Mouse (Mus musculus) regulatory T cell (primary cell): ENCODE data around the gene Nt5dc2.

Experiments
- in situ Hi-C: fragments of 300-600 bp; cut with MboI, MseI; formaldehyde crosslinking; loops from one replicate; pipeline ENCODE4 v1.15.1; 2025; ENCODE audit warnings: high pct_unique_total_duplicates

Nt5dc2 gene

GRCm38 (mm10) chr14:31134015-31135000 lies 3.5 kb downstream of the Nt5dc2 start:
- in situ Hi-C loops: no loop called here

GRCm38 (mm10) chr14:31135495-31136410 lies 4.9 kb downstream of the Nt5dc2 start:
- in situ Hi-C loops: no loop called here

- in situ Hi-C loops: no loop called here
These were observed 5.8 kb downstream of the Nt5dc2 start for GRCm38 (mm10) chr14:31136411-31137280.

GRCm38 (mm10) chr14:31137281-31137595 lies 6.4 kb downstream of the Nt5dc2 start:
- in situ Hi-C loops: no loop called here

- in situ Hi-C loops: no loop called here
These were observed 6.9 kb downstream of the Nt5dc2 start for GRCm38 (mm10) chr14:31137791-31138190.

GRCm38 (mm10) chr14:31138219-31138896 lies 7.5 kb downstream of the Nt5dc2 start:
- in situ Hi-C loops: no loop called here

GRCm38 (mm10) chr14:31138897-31139429 lies 8.1 kb downstream of the Nt5dc2 start:
- in situ Hi-C loops: no loop called here

GRCm38 (mm10) chr14:31139666-31140065 lies 8.8 kb downstream of the Nt5dc2 start:
- in situ Hi-C loops: no loop called here

- in situ Hi-C loops: no loop called here
These were observed 9.3 kb downstream of the Nt5dc2 start for GRCm38 (mm10) chr14:31140141-31140540.

- in situ Hi-C loops: no loop called here
These were observed 10.2 kb downstream of the Nt5dc2 start for GRCm38 (mm10) chr14:31141011-31141410.

- in situ Hi-C loops: no loop called here
These were observed 14.8 kb downstream of the Nt5dc2 start for GRCm38 (mm10) chr14:31145694-31146093.

GRCm38 (mm10) chr14:31160196-31161150 lies 29.6 kb downstream of the Nt5dc2 start:
- in situ Hi-C loops: no loop called here

- in situ Hi-C loops: no loop called here
These were observed 30.3 kb downstream of the Nt5dc2 start for GRCm38 (mm10) chr14:31161191-31161590.

GRCm38 (mm10) chr14:31161638-31162037 lies 30.8 kb downstream of the Nt5dc2 start:
- in situ Hi-C loops: no loop called here

- in situ Hi-C loops: no loop called here
These were observed 33.2 kb downstream of the Nt5dc2 start for GRCm38 (mm10) chr14:31164067-31164466.

- in situ Hi-C loops: no loop called here
These were observed 34.2 kb downstream of the Nt5dc2 start for GRCm38 (mm10) chr14:31165010-31165409.

GRCm38 (mm10) chr14:31165458-31165857 lies 34.6 kb downstream of the Nt5dc2 start:
- in situ Hi-C loops: no loop called here

GRCm38 (mm10) chr14:31165991-31166630 lies 35.3 kb downstream of the Nt5dc2 start:
- in situ Hi-C loops: no loop called here

GRCm38 (mm10) chr14:31166827-31167226 lies 36.0 kb downstream of the Nt5dc2 start:
- in situ Hi-C loops: no loop called here
